Mouse (Mus musculus) urinary bladder, postnatal 25 days (tissue): ENCODE data around the gene Rps6kc1.

Experiments
- DNase-seq: peaks from one replicate; pipeline ENCODE4 v3.0.0; 2022; ENCODE audit warnings: low spot score

The Rps6kc1 gene

GRCm38 (mm10) chr1:190667326-190667725 is 244.2 kb downstream of the Rps6kc1 start:
- DNase-seq, result no peak

- DNase-seq, result no peak
Measured at GRCm38 (mm10) chr1:190665490-190665875, 246.1 kb downstream of the Rps6kc1 start.

GRCm38 (mm10) chr1:190664767-190665489 is 246.6 kb downstream of the Rps6kc1 start:
- DNase-seq, result no peak

- DNase-seq, result no peak
Measured at GRCm38 (mm10) chr1:190663996-190664395, 247.6 kb downstream of the Rps6kc1 start.

DNA sequence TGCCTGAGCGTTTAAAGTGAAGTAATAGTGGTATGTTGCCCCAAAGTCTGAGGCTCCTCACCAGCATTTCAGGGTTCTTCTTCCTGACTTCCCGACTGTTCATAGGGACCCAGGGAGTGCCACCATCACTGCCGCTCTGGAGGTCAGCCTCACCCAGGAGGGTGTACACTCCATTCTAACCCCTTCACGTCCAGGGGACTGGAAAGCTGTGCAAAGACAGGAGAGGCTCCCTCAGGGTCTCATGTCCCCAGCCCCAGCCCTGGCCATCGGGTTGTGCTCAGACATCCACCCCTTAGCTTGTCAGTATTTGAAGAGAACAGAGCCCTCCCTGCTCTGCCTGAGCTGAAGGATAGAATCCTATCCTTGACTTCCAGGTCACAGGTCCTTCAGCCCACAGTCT is 248.8 kb downstream of the Rps6kc1 start:
- no peak for DNase-seq

- DNase-seq, result no peak
Measured at GRCm38 (mm10) chr1:190661764-190662163, 249.8 kb downstream of the Rps6kc1 start.

DNA sequence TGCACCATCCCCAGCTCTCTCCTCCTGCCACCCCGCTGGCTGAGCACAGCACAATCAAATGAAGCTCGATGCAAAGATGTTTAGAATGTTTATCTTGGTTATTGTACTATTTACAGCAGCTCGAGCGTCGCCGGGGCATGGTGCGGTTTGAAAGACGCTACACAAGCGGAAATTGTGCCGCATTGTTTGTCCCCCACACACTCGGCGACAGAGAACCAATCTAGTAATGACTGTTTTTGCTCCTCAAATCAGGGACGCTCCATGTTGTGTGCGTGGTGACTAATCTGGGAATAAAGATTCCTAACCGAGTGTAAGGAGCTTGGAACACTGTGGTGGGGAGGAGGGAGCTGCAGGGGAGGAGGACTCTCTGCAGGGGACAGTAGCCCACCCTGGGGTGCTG is 250.3 kb downstream of the Rps6kc1 start:
- no peak for DNase-seq

- DNase-seq, result no peak
Measured at GRCm38 (mm10) chr1:190659722-190660502, 251.7 kb downstream of the Rps6kc1 start.

DNA sequence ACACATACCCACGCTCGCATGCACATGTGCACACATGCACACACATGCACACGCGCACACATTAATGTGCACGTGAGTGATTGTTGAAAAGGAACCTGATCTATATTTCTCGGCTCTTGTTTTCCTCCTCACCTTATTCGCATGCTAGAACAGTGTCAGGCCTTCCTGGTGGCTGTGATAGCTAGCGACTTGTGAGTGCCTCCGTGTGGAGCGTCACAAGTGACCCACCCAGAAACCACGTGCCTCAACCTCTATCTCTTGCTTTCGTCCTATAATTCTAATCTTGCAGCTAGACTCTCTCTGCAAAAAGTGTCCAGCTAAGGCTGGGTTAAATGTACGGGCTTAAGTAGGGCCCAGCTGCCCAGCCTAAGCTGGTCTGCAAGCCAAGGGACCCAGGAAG is 253.3 kb downstream of the Rps6kc1 start:
- no peak for DNase-seq

GRCm38 (mm10) chr1:190656089-190656488 is 255.5 kb downstream of the Rps6kc1 start:
- no peak for DNase-seq

DNA sequence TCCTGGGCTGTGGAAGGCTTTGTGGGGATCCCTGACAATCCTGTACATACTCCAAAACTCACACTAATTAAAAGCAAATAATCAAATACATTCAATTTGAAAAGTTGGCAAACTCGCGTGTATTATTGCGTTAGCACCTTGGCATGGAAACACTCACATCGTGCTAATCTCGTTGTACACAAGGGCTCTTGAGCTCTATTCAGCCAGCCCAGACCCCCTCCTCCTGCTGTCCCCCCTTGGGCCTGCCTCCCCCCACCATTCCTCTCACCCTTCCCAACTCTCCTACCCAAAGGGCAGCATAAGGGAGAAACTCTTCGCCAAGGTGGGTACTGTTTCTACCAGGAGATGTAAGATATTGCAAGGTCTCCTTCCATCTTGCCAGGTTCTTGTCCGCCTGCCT is 255.9 kb downstream of the Rps6kc1 start:
- no peak for DNase-seq

GRCm38 (mm10) chr1:190655081-190655480 is 256.5 kb downstream of the Rps6kc1 start:
- no peak for DNase-seq

DNA sequence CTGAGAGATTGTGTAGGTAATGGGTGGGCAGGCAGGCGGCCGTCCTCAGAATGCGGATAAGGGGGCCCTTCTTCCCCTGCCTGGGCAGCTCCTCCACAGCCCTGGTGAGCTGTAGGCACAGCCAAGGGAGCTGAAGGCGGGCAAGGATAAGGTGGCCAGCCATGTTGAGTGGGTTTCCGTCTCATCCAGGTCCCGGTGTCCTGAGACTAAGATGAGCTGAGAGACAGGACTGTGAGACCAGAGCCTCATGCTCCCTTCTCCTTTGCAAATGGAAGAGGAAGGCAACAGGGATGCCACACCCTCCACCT is 256.9 kb downstream of the Rps6kc1 start:
- no peak for DNase-seq

DNA sequence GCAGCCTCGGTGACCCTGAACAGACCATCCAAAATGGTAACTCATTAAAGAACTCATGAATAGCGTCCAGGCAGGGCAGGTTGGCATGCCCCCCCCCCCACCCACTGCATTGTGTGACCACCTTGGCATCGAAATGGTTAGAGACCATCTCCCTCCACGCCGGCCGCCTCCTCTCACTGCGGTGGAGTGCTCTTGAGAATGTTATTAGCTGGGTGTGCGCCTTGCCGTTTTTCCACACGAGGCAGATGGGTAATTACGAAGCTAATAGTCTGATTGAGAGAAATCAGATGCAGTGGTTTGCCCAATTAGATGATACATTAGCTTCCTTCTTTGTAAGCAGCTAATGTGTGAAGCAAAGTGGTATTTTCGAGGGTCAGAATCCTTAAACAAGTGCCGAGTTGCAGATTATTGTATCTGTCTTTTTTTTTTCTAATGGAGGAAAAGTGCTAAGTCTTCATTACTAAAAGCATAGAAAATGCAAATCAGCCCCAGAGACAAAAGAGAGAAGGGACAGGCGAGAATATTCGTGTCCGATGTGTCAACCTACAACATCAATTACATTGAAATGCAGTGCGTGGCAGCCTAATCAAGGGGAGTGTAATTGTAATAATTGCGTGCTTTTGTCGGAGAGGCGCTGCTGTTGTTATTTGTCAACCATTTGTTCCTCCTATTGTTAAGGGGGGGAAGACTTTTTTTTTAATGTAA is 257.4 kb downstream of the Rps6kc1 start:
- no peak for DNase-seq

- no peak for DNase-seq
Measured at GRCm38 (mm10) chr1:190653081-190653480, 258.5 kb downstream of the Rps6kc1 start.
